Mouse (Mus musculus): Measurements from ENCODE around the gene Hap1.
"Not testable (repeated sequence)": the region's sequence is repeated elsewhere in the genome, so short reads cannot be mapped to it uniquely, and the experiment has no call there.

Gene Hap1

GRCm38 (mm10) chr11:100318529-100319451, 37.1 kb downstream of the Hap1 start:
- no peak for DNase-seq (ENCODE audit: low read depth, low spot score)

DNA sequence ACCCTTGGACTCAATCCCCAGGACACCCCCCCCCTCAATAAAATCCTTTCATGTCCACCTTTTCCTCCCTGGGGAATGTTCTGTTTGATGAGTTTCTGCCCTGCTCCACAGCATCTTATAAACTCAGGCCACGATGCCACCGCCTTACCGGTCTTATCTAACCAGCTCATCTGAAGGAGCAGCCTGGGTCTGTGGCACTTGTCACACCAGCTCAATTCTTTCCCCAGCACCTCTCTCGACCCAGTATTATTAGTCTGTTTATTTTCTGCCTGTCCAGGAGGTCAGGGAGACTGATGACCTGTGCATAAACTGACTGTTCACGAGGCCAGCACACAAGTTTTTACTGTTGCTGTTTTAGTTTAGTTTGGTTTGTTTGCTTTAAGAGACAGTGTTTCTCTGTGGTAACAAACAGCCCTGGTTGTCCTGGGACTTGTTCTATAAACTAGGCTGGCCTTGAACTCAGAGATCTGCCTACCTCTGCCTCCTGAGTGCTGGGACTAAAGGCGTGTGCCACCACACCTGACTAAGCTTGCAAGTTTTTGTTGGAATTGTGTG, 38.0 kb downstream of the Hap1 start:
- DNase-seq (ENCODE audit: low read depth, low spot score), result no peak

GRCm38 (mm10) chr11:100315439-100315838, 40.5 kb downstream of the Hap1 start:
- no peak for DNase-seq (ENCODE audit: low read depth, low spot score)

DNA sequence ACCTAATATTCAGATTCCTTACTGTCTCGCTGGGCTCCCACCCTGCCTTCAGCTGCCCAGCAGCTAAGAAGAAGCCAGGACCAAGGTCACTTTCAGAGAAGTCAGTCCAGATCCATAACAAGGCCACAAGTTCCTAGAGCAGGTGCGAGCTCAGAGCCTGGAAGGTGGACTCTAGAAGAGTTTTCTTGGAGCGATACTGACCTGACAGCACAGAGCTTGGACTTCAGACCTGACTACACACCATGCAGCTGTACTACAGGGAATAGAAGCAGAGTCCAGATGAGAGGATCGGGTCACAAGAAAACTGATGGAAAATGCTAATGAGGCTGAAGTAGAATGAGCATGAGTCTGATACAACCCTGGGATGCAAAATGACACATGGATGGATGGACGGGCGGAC, 42.5 kb downstream of the Hap1 start:
- no peak for DNase-seq (ENCODE audit: low read depth, low spot score)

DNA sequence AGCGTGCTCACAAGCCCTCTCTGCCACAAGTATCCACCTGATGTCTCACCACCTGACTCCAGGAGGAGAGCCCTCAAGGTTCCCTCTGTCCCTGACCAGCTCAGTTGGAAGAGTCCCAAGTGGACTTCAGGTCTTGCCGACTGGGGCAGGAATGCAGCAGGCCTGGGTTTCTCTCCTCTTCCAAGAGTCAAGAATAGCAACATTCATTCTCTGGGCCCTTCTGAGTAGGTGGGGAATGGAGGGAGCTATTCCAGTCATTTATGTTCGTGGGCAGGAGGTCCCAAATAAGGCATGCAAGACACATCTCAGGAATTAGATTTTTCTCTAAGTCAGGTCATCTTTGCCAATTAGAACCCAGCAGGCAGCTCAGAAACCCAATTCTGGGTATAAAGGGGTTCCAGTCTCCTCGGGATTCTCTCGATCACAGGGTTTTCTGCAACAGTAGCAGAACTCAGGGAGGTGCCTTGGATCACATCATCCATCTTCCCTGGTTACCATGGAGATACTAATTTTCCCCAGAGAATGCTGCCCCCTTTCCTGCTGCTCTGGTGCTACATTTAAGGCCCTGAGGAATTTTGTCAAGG, 43.7 kb downstream of the Hap1 start:
- DNase-seq (ENCODE audit: low read depth, low spot score), result no peak

DNA sequence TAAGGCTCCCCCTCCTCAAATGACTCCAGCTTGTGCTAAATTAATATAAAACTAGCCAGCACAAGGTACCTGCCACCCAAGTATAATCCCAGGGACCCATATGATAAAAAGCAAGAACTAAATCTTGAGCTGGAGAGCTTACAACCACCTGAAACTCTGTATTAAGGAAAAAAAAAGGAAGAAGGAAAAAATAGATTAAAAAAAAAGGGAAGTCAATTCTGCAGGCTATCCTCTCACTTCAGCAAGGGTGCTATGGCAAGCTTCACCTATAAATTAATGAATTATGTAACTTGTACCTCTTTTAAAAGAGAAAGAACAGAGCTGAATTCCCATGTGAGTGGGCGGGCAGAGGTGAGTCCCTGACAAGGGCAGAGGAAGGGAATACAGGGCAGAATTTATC, 44.3 kb downstream of the Hap1 start:
- DNase-seq (ENCODE audit: low read depth, low spot score), result no peak

GRCm38 (mm10) chr11:100308672-100309071, 47.3 kb downstream of the Hap1 start:
- not testable (repeated sequence) for DNase-seq (ENCODE audit: low read depth, low spot score)

- DNase-seq (ENCODE audit: low read depth, low spot score), result no peak
Observed at GRCm38 (mm10) chr11:100307900-100308299, 48.0 kb downstream of the Hap1 start.

GRCm38 (mm10) chr11:100301292-100301691, 54.6 kb downstream of the Hap1 start:
- no peak for DNase-seq (ENCODE audit: low read depth, low spot score)

- peak; percentile 64 for DNase-seq (ENCODE audit: low read depth, low spot score)
Observed at GRCm38 (mm10) chr11:100300293-100300692, 55.6 kb downstream of the Hap1 start.

- DNase-seq (ENCODE audit: low read depth, low spot score), result peak; percentile 76
Observed at GRCm38 (mm10) chr11:100298274-100299036, 57.5 kb downstream of the Hap1 start.

GRCm38 (mm10) chr11:100297801-100298200, 58.1 kb downstream of the Hap1 start:
- DNase-seq (ENCODE audit: low read depth, low spot score), result peak; percentile 30

Data from forelimb bud, embryonic 11.5 days (tissue).